Mouse (Mus musculus) liver, embryonic 14.5 days (tissue): ENCODE measurements at regions not wholly inside any gene's neighbourhood (a gene's known extent, or its start where the extent isn't known, plus 50 kb on each side); places are given as distances from the start of the nearest gene placed in this dataset.

Source experiments
- CTCF ChIP-seq: IDR thresholded peaks from 2 replicates; pipeline ENCODE4 v1.5.1; 2016; ENCODE audit warnings: antibody characterized with exemption, low read depth, control low read depth
- EP300 ChIP-seq: IDR thresholded peaks from 2 replicates; pipeline ENCODE4 v1.6.1; 2016; ENCODE audit warnings: antibody characterized with exemption, low read depth

GRCm38 (mm10) chr11:32117930-32118329 is 82.1 kb downstream of the Il9r start:
- TF ChIP-seq CTCF: no peak
- no peak for TF ChIP-seq EP300
